Comparison of ENCODE assay signal across 19 mouse cellular contexts in genomic region chr13:48942471-48942870, GRCm38 (mm10). TPM values are rescaled to one million over a fixed set of nuclear protein-coding genes. Genes with fewer than 3 reads are reported as not detected.
DNase-seq lines count a peak whose midpoint lies in the region; ATAC-seq and TF ChIP-seq lines count a peak whose summit lies in the region.
"Had no signal": no experiment of that assay in that cellular context is flagged by ENCODE, and none has a peak within 500 bp of the region (broad histone marks: within the 10 kb centered on the region; RNA-seq: fewer than 3 reads in every experiment).

No protein-coding gene starts in this region.

- no peak overlapping the region for H3K4me2 ChIP-seq in CH12.LX (ENCODE audit: insufficient read depth, low read depth, poor library complexity, severe bottlenecking)
- H3K4me2 ChIP-seq in liver, embryonic 15.5 days = no peak overlapping the region
- no peak overlapping the region for H3K4me2 ChIP-seq in forebrain, embryonic 13.5 days
- H3K4me2 ChIP-seq: hindbrain, embryonic 15.5 days; midbrain, embryonic 15.5 days had no signal

- no peak for TF ChIP-seq CTCF in CH12.LX (conservative IDR thresholded peaks at IDR 0.05 in 1 of 2, IDR thresholded peaks at IDR 0.05 in 1 of 2; ENCODE audit: low read depth in 2 of 2, low read length in 2 of 2)

- ATAC-seq in liver, embryonic 15.5 days (ENCODE audit: insufficient read depth) = peak; percentile 37; the same call in 1 of the 2 replicates
- no peak for ATAC-seq in forebrain, embryonic 13.5 days
- ATAC-seq: forebrain, postnatal 0 days; midbrain, embryonic 15.5 days had no signal

- peak overlapping the region; percentile 47; the same call in 1 of the 2 replicates for H3K27ac ChIP-seq in CH12.LX (ENCODE audit: insufficient read depth, low read depth)
- 0 out of 2 replicates have a peak overlapping the region, but pooled peaks have one; percentile 22 for H3K27ac ChIP-seq in liver, embryonic 15.5 days (replicated peaks)
- no peak overlapping the region for H3K27ac ChIP-seq in forebrain, embryonic 13.5 days
- H3K27ac ChIP-seq: hindbrain, embryonic 15.5 days; macrophage; midbrain, embryonic 15.5 days had no signal

- no peak for TF ChIP-seq RAD21 in CH12.LX (IDR thresholded peaks at IDR 0.05; ENCODE audit: low read depth, low read length)

- no peak for TF ChIP-seq POLR2A in CH12.LX (IDR thresholded peaks at IDR 0.05; ENCODE audit: low read depth, low read length)

- no peak overlapping the region for H3K4me3 ChIP-seq in CH12.LX (replicated peaks in 1 of 3; ENCODE audit: low read depth in 2 of 3, low read length in 2 of 3, poor library complexity in 1 of 3)
- no peak overlapping the region for H3K4me3 ChIP-seq in liver, embryonic 15.5 days (replicated peaks)
- no peak overlapping the region for H3K4me3 ChIP-seq in forebrain, embryonic 13.5 days
- H3K4me3 ChIP-seq: hindbrain, embryonic 15.5 days; midbrain, embryonic 15.5 days had no signal

- peaks cover 59% of the 10 kb centered on the region for H3K79me2 ChIP-seq in CH12.LX (replicated peaks; ENCODE audit: control insufficient read depth, extremely low read depth, insufficient read depth, poor library complexity, severe bottlenecking)

- no peaks in the 10 kb centered on the region for H3K27me3 ChIP-seq in CH12.LX (replicated peaks)
- no peaks in the 10 kb centered on the region for H3K27me3 ChIP-seq in liver, embryonic 15.5 days
- no peaks in the 10 kb centered on the region for H3K27me3 ChIP-seq in forebrain, embryonic 13.5 days
- H3K27me3 ChIP-seq: hindbrain, embryonic 15.5 days; midbrain, embryonic 15.5 days had no signal

- TF ChIP-seq EP300 in CH12.LX (IDR thresholded peaks at IDR 0.05; ENCODE audit: low read length) = no peak

- dilution Hi-C loops in CH12.LX (cut with MboI; ENCODE audit: extremely low pct_ligation_motif_present, extremely low pct_unique_long_range_greater_than_20kb, low sequenced_read_pairs) = no loop called here

- in situ Hi-C loops in CH12.LX (cut with MboI; ENCODE audit: low pct_ligation_motif_present, low pct_unique_long_range_greater_than_20kb, low sequenced_read_pairs) = no loop called here

- peaks cover 12 to 61% of the 10 kb centered on the region in 2 experiments for H3K4me1 ChIP-seq in CH12.LX (ENCODE audit: control insufficient read depth in 1 of 2, insufficient read depth in 2 of 2)
- H3K4me1 ChIP-seq in liver, embryonic 15.5 days (replicated peaks) = peaks cover 20% of the 10 kb centered on the region
- no peaks in the 10 kb centered on the region for H3K4me1 ChIP-seq in forebrain, embryonic 13.5 days
- H3K4me1 ChIP-seq: hindbrain, embryonic 15.5 days; midbrain, embryonic 15.5 days had no signal

- H3K9me3 ChIP-seq in CH12.LX (replicated peaks; ENCODE audit: low read length) = no peaks in the 10 kb centered on the region
- no peaks in the 10 kb centered on the region for H3K9me3 ChIP-seq in liver, embryonic 15.5 days (replicated peaks)
- H3K9me3 ChIP-seq in forebrain, embryonic 13.5 days (replicated peaks) = no peaks in the 10 kb centered on the region
- H3K9me3 ChIP-seq: hindbrain, embryonic 15.5 days; midbrain, embryonic 15.5 days had no signal

- DNase-seq in heart, adult 11 months = peak; percentile 74
- DNase-seq in heart, adult 18-20 months = no peak
- DNase-seq in CH12.LX (ENCODE audit: extremely low read depth) = no peak
- peak; percentile 48 to 67 for DNase-seq in adrenal gland, postnatal 36 days
- DNase-seq in layer of hippocampus, postnatal 36 days = no peak
- no peak for DNase-seq in frontal cortex, postnatal 10 days (ENCODE audit: low spot score in 2 of 2)
- DNase-seq: B cell, adult 2 months; cerebellum, adult 8-10 months; embryo, embryonic 11 days; forebrain, postnatal 0 days; gastrocnemius, postnatal 14 days; kidney, adult 2 months; kidney, postnatal 4 days; right cerebral cortex, postnatal 25 days had no signal

- WGBS in liver, embryonic 15.5 days (ENCODE audit: insufficient replicate concordance) = 71% methylated on average over 2 of the region's 2 CpGs
- WGBS in forebrain, embryonic 13.5 days = 80% methylated on average over 2 of the region's 2 CpGs

- H3K9ac ChIP-seq in CH12.LX (ENCODE audit: insufficient read depth, low read depth) = no peak overlapping the region; the same call in 1 of the 2 replicates
- no peak overlapping the region for H3K9ac ChIP-seq in liver, embryonic 15.5 days
- no peak overlapping the region for H3K9ac ChIP-seq in forebrain, embryonic 13.5 days
- H3K9ac ChIP-seq: forebrain, postnatal 0 days; hindbrain, embryonic 15.5 days; midbrain, embryonic 15.5 days had no signal

- H3K36me3 ChIP-seq in CH12.LX (replicated peaks in 1 of 2; ENCODE audit: control insufficient read depth in 1 of 2, insufficient read depth in 1 of 2, low read length in 1 of 2) = peaks cover 56 to 84% of the 10 kb centered on the region in 2 experiments
- peaks cover 83% of the 10 kb centered on the region for H3K36me3 ChIP-seq in liver, embryonic 15.5 days (replicated peaks)
- H3K36me3 ChIP-seq in forebrain, embryonic 13.5 days (ENCODE audit: poor library complexity, severe bottlenecking) = peaks cover 28% of the 10 kb centered on the region

TF ChIP-seq in CH12.LX, 34 proteins besides CTCF, POLR2A, EP300 and RAD21:
- TF ChIP-seq JUND (conservative IDR thresholded peaks at IDR 0.05; ENCODE audit: low read depth, low read length) (no peak), BHLHE40 (IDR thresholded peaks at IDR 0.05; ENCODE audit: low read depth, low read length) (no peak), KAT2A (IDR thresholded peaks at IDR 0.05; ENCODE audit: insufficient replicate concordance, low read length) (no peak), ELF1 (IDR thresholded peaks at IDR 0.05; ENCODE audit: low read depth, low read length) (no peak)
TF ChIP-seq in CH12.LX: peak in this region for 0.

RNA-seq across cellular contexts. Expression of gene Fam120a, which starts 25.3 kb away (rescaled TPM):
- total RNA-seq in heart, adult 18-20 months (2021) = 100 to 1,000 TPM; 102 to 104 TPM
- total RNA-seq in CH12.LX (2012; rRNA removed) = 82.6 and 83.2 TPM in 2 replicates
- total RNA-seq in CH12.LX (2014; rRNA removed) = 70.0 and 74.9 TPM in 2 replicates
- polyA plus RNA-seq in CH12.LX (2012; ENCODE audit: insufficient read length, low read depth) = 116 and 122 TPM in 2 replicates
- 100 to 1,000 TPM; 182 to 184 TPM for total RNA-seq in adrenal gland, postnatal 36 days (2021)
- polyA plus RNA-seq in liver, embryonic 15.5 days (2015; fragmentation: Nextera tagmentation; extraction: Ambion mirVana) = 13.3 and 13.9 TPM in 2 replicates
- polyA plus RNA-seq in forebrain, embryonic 13.5 days (2015; fragmentation: Nextera tagmentation; extraction: Ambion mirVana) = 16.0 and 16.3 TPM in 2 replicates
- 100 to 1,000 TPM; 117 to 122 TPM for total RNA-seq in layer of hippocampus, postnatal 36 days (2021)

Comparison
In these comparisons a context has a peak if more than half of its experiments do, and no peak if none do; other contexts are left out.
1. DNase-seq: peak in heart, adult 11 months (single experiment) and adrenal gland, postnatal 36 days (2 of 2); none in heart, adult 18-20 months (0 of 2), CH12.LX (single experiment), layer of hippocampus, postnatal 36 days (0 of 2) and frontal cortex, postnatal 10 days (0 of 2).